Mouse (Mus musculus): ENCODE results near the gene Obp2b. TPM values are rescaled to one million over a fixed set of nuclear protein-coding genes. Genes with fewer than 3 reads are reported as not detected.

Gene Obp2b
- polyA plus RNA-seq, 1 experiment: not detected

GRCm38 (mm10) chr2:25741671-25742070 is 4.9 kb downstream of the Obp2b start:
- no peaks in the 10 kb centered on the region for H3K27me3 ChIP-seq (replicated peaks; ENCODE audit: control insufficient read depth, insufficient read depth, low read length)
- WGBS: 73% methylated on average over 1 of the region's 1 CpGs
- TF ChIP-seq POLR2A (IDR thresholded peaks at IDR 0.05; ENCODE audit: low read depth, low read length) (no peak), CTCF (conservative IDR thresholded peaks at IDR 0.05; ENCODE audit: insufficient read depth, insufficient read length, low read depth, low read length) (no peak)

GRCm38 (mm10) chr2:25754201-25754600 is 17.4 kb downstream of the Obp2b start:
- 57% methylated on average over 1 of the region's 1 CpGs for WGBS
- no peaks in the 10 kb centered on the region for H3K36me3 ChIP-seq (ENCODE audit: control insufficient read depth, insufficient read depth, low read length)
- no peaks in the 10 kb centered on the region for H3K27me3 ChIP-seq (replicated peaks; ENCODE audit: control insufficient read depth, insufficient read depth, low read length)
- TF ChIP-seq POLR2A (IDR thresholded peaks at IDR 0.05; ENCODE audit: low read depth, low read length): no peak
- TF ChIP-seq CTCF (conservative IDR thresholded peaks at IDR 0.05; ENCODE audit: insufficient read depth, insufficient read length, low read depth, low read length): no peak
- H3K27ac ChIP-seq (ENCODE audit: insufficient read depth, low read depth, low read length): no peak overlapping the region; the same call in 1 of the 2 replicates
- peaks cover 3% of the 10 kb centered on the region; the same call in 1 of the 2 replicates for H3K4me1 ChIP-seq (ENCODE audit: control insufficient read depth, insufficient read depth, low read length)
- H3K4me3 ChIP-seq (ENCODE audit: insufficient read depth, low read depth, low read length): no peak overlapping the region
- peak; percentile 71 for DNase-seq

More at GRCm38 (mm10) chr2:25741671-25742070, 4.9 kb downstream of the Obp2b start:
- no peak for DNase-seq
- no peaks in the 10 kb centered on the region for H3K36me3 ChIP-seq (ENCODE audit: control insufficient read depth, insufficient read depth, low read length)
- no peak overlapping the region for H3K27ac ChIP-seq (ENCODE audit: insufficient read depth, low read depth, low read length)
- H3K4me3 ChIP-seq (ENCODE audit: insufficient read depth, low read depth, low read length): no peak overlapping the region
- H3K4me1 ChIP-seq (ENCODE audit: control insufficient read depth, insufficient read depth, low read length): no peaks in the 10 kb centered on the region

- WGBS: 25% methylated on average over 4 of the region's 4 CpGs
- no peaks in the 10 kb centered on the region for H3K27me3 ChIP-seq (replicated peaks; ENCODE audit: control insufficient read depth, insufficient read depth, low read length)
- H3K4me1 ChIP-seq (ENCODE audit: control insufficient read depth, insufficient read depth, low read length): peaks cover 3% of the 10 kb centered on the region; the same call in 1 of the 2 replicates
- TF ChIP-seq CTCF (conservative IDR thresholded peaks at IDR 0.05; ENCODE audit: insufficient read depth, insufficient read length, low read depth, low read length) (no peak), POLR2A (IDR thresholded peaks at IDR 0.05; ENCODE audit: low read depth, low read length) (no peak)
- H3K27ac ChIP-seq (ENCODE audit: insufficient read depth, low read depth, low read length): no peak overlapping the region
- peak; percentile 17 for DNase-seq
- H3K4me3 ChIP-seq (ENCODE audit: insufficient read depth, low read depth, low read length): no peak overlapping the region
- H3K36me3 ChIP-seq (ENCODE audit: control insufficient read depth, insufficient read depth, low read length): no peaks in the 10 kb centered on the region
Measured at GRCm38 (mm10) chr2:25758064-25758625, 21.3 kb downstream of the Obp2b start.

DNA sequence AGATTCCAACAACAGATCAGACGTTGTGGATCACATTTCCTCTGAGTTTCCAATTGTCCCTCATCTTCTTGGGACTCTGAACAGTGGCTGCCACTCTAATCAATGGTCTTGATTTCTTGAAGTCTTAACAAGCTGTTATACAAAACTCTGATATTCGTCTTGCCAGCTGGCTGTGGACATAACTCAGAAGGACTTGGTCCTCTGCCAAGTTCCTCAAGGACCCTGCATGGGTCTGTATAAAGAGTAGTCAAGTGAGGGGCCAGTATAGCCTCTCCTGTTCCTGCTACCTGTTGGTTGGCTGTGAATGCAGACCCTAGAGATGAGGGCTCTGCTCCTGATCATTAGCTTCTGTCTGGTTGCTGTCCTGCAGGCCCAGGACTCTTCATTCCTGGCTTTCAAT is 28.5 kb downstream of the Obp2b start, which contains the start of gene Lcn3:
TSS of gene Lcn3 (plus strand) at position 301 of the 400 bp plus-strand sequence.
- no peak within 1 kb of the TSS for H3K27ac ChIP-seq (ENCODE audit: insufficient read depth, low read depth, low read length)
- DNase-seq: no peak
- 43% methylated on average over 2 of the region's 2 CpGs for WGBS
- H3K27me3 ChIP-seq (replicated peaks; ENCODE audit: control insufficient read depth, insufficient read depth, low read length): no peaks in the 10 kb centered on the region
- H3K4me3 ChIP-seq (ENCODE audit: insufficient read depth, low read depth, low read length): no peak within 1 kb of the TSS
- no peaks in the 10 kb centered on the region for H3K36me3 ChIP-seq (ENCODE audit: control insufficient read depth, insufficient read depth, low read length)
- TF ChIP-seq POLR2A (IDR thresholded peaks at IDR 0.05; ENCODE audit: low read depth, low read length): no peak
- no peaks in the 10 kb centered on the region for H3K4me1 ChIP-seq (ENCODE audit: control insufficient read depth, insufficient read depth, low read length)

- no peaks in the 10 kb centered on the region for H3K36me3 ChIP-seq (ENCODE audit: control insufficient read depth, insufficient read depth, low read length)
- no peak overlapping the region for H3K4me3 ChIP-seq (ENCODE audit: insufficient read depth, low read depth, low read length)
- no peak overlapping the region for H3K27ac ChIP-seq (ENCODE audit: insufficient read depth, low read depth, low read length)
- H3K4me1 ChIP-seq (ENCODE audit: control insufficient read depth, insufficient read depth, low read length): no peaks in the 10 kb centered on the region
- 86% methylated on average over 4 of the region's 4 CpGs for WGBS
- TF ChIP-seq CTCF (conservative IDR thresholded peaks at IDR 0.05; ENCODE audit: insufficient read depth, insufficient read length, low read depth, low read length) (no peak), POLR2A (IDR thresholded peaks at IDR 0.05; ENCODE audit: low read depth, low read length) (no peak)
- no peak for DNase-seq
- H3K27me3 ChIP-seq (replicated peaks; ENCODE audit: control insufficient read depth, insufficient read depth, low read length): no peaks in the 10 kb centered on the region
Measured at GRCm38 (mm10) chr2:25767764-25768163, 31.0 kb downstream of the Obp2b start.

DNA sequence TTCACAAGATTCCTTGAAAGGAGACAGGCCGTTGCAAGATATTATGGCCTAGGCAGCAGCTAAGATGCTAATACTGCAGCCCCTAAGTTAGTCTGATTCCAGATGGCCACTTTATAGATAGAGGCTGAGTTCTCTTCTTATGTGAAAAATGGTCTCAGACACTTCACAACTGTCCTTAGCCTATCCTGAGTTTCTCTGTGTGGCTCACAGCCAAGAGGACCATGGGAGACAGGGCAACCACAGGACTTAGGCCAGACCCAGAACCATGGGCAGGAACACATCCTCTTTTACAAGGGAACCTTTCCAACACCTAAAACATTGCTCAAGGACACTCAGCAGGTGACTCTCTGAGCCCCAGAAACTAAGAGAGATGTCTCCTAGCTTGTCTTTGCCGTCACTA is 36.7 kb downstream of the Obp2b start:
- no peak for TF ChIP-seq CTCF (conservative IDR thresholded peaks at IDR 0.05; ENCODE audit: insufficient read depth, insufficient read length, low read depth, low read length)
- no peak for TF ChIP-seq POLR2A (IDR thresholded peaks at IDR 0.05; ENCODE audit: low read depth, low read length)
- H3K36me3 ChIP-seq (ENCODE audit: control insufficient read depth, insufficient read depth, low read length): no peaks in the 10 kb centered on the region
- no peak overlapping the region for H3K4me3 ChIP-seq (ENCODE audit: insufficient read depth, low read depth, low read length)
- no peak for DNase-seq
- no peaks in the 10 kb centered on the region for H3K27me3 ChIP-seq (replicated peaks; ENCODE audit: control insufficient read depth, insufficient read depth, low read length)
- no peaks in the 10 kb centered on the region for H3K4me1 ChIP-seq (ENCODE audit: control insufficient read depth, insufficient read depth, low read length)
- no peak overlapping the region for H3K27ac ChIP-seq (ENCODE audit: insufficient read depth, low read depth, low read length)
- 93% methylated on average over 2 of the region's 2 CpGs for whole genome bisulfite sequencing

DNA sequence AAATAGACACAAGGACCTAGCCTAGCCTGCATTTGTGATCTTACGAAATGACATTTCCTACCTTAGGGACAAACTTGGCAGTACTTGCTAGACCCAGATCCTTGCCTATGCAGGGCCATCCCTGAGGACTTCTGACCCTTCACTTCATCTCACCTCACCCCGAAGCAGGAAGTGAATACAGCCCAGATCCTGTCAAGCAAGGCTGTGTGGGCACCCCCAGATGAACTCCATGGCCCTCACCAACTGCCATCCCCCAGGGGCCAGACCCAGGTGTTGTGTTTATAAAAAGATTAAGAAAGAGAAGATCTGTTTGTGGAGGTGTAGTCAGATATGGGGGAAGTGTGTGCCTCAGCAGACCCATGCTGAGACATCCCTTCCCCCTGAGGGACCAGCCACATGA is 37.8 kb downstream of the Obp2b start:
- TF ChIP-seq POLR2A (IDR thresholded peaks at IDR 0.05; ENCODE audit: low read depth, low read length) (no peak), CTCF (conservative IDR thresholded peaks at IDR 0.05; ENCODE audit: insufficient read depth, insufficient read length, low read depth, low read length) (no peak)
- no peak overlapping the region for H3K4me3 ChIP-seq (ENCODE audit: insufficient read depth, low read depth, low read length)
- H3K27ac ChIP-seq (ENCODE audit: insufficient read depth, low read depth, low read length): no peak overlapping the region
- H3K4me1 ChIP-seq (ENCODE audit: control insufficient read depth, insufficient read depth, low read length): no peaks in the 10 kb centered on the region
- 83% methylated on average over 2 of the region's 2 CpGs for WGBS
- no peak for DNase-seq
- H3K36me3 ChIP-seq (ENCODE audit: control insufficient read depth, insufficient read depth, low read length): no peaks in the 10 kb centered on the region
- no peaks in the 10 kb centered on the region for H3K27me3 ChIP-seq (replicated peaks; ENCODE audit: control insufficient read depth, insufficient read depth, low read length)

Measured in kidney, adult 2 months (tissue).